Mouse (Mus musculus) liver, postnatal 0 days (tissue): Measurements from ENCODE around the gene Hmx3.

Experiments
- CTCF ChIP-seq: sonication (generic); IDR thresholded peaks from 2 replicates; pipeline ENCODE4 v1.5.1; 2016; ENCODE audit warnings: antibody characterized with exemption, low read depth
- EP300 ChIP-seq: IDR thresholded peaks from 2 replicates; pipeline ENCODE4 v1.6.1; 2016; ENCODE audit warnings: antibody characterized with exemption, low read depth, mild to moderate bottlenecking

GRCm38 (mm10) chr7:131547481-131547880 lies 4.8 kb downstream of the Hmx3 start:
- TF ChIP-seq CTCF (no peak), EP300 (no peak)
